Mouse (Mus musculus) stomach, embryonic 15.5 days (tissue): ENCODE measurements around the gene Mbd6. TPM values are rescaled to one million over a fixed set of nuclear protein-coding genes. Genes with fewer than 3 reads are reported as not detected.
A peak's percentile ranks its signal among the peaks of the same experiment; 100 is the strongest.

Source experiments
- ATAC-seq: fragments of 200-750 bp; cut with Nextera tagmentation; 2 replicates; pipeline ENCODE4 v1.8.0; 2017; ENCODE audit warnings: low read depth, moderate number of reproducible peaks, moderate TSS enrichment; ENCODE audit not compliant: insufficient read depth, low FRiP score
- H3K27ac ChIP-seq: fragments of 300-500 bp; sonication (generic); 2 replicates; pipeline ENCODE4 v1.5.1; 2015; ENCODE audit warnings: mild to moderate bottlenecking, inconsistent platforms
- H3K27me3 ChIP-seq: fragments of 300-500 bp; sonication (generic); replicated peaks from 2 replicates; pipeline ENCODE4 v1.6.1; 2015; ENCODE audit warnings: inconsistent platforms
- H3K36me3 ChIP-seq: fragments of 300-500 bp; sonication (generic); 2 replicates; pipeline ENCODE4 v1.6.1; 2015; ENCODE audit warnings: inconsistent platforms
- H3K4me1 ChIP-seq: fragments of 300-500 bp; sonication (generic); 2 replicates; pipeline ENCODE4 v1.6.1; 2015; ENCODE audit warnings: inconsistent platforms
- H3K4me2 ChIP-seq: fragments of 300-500 bp; sonication (generic); 2 replicates; pipeline ENCODE4 v1.6.1; 2015; ENCODE audit warnings: mild to moderate bottlenecking, inconsistent platforms
- H3K4me3 ChIP-seq: fragments of 300-500 bp; sonication (generic); replicated peaks from 2 replicates; pipeline ENCODE4 v1.5.1; 2015; ENCODE audit warnings: inconsistent platforms
- H3K9ac ChIP-seq: fragments of 300-500 bp; sonication (generic); 2 replicates; pipeline ENCODE4 v1.6.1; 2015; ENCODE audit warnings: inconsistent platforms
- H3K9me3 ChIP-seq: fragments of 300-500 bp; sonication (generic); 2 replicates; pipeline ENCODE4 v1.6.1; 2016; ENCODE audit warnings: inconsistent platforms
- WGBS: fragments of 180-500 bp; shearing (Covaris S2); methylation state at CpG from one replicate; pipeline ENCODE4 v1.1.7; 2015; 5-methylcytosine and 5-hydroxymethylcytosine counted together
- polyA plus RNA-seq: library from polyadenylated mRNA; unstranded; fragments of >200 nt; fragmentation: Nextera tagmentation; extraction: Ambion mirVana; gene quantifications from 2 replicates; pipeline ENCODE4 v1.2.1, GENCODE M21; 2015

The Mbd6 gene
- polyA plus RNA-seq, 1 experiment from 2014 or later, result 18.6 TPM

DNA sequence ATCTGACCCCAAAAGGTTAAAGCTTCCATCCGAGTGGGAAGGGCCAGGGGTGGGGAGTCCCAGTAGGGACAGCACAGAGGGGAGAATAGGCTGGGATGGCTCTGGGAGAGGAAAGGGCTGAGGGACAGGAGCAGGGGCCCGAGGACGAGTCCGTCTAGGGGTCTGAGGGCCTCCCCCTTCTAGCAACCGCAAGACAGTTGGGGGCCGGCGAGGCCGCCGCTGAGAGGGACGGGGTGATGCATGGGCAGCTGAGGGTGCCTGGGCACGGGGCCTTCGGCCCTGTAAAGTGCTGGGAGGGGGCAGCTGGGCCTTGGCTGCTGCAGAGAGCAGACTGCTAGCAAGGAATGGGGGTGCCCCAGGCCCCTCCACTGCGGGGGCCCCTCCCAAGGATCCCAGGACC is 3.2 kb downstream of the Mbd6 start:
- Histone ChIP-seq H3K36me3 (peaks cover 50% of the 10 kb centered on the region), H3K9ac (no peak overlapping the region), H3K4me1 (peaks cover 39% of the 10 kb centered on the region), H3K4me2 (0 out of 2 replicates have a peak overlapping the region, but pooled peaks have one; percentile 10), H3K9me3 (no peaks in the 10 kb centered on the region), H3K27ac (no peak overlapping the region), H3K27me3 (no peaks in the 10 kb centered on the region), H3K4me3 (no peak overlapping the region)
- ATAC-seq, result no peak
- WGBS, result 74% methylated on average over 13 of the region's 13 CpGs

DNA sequence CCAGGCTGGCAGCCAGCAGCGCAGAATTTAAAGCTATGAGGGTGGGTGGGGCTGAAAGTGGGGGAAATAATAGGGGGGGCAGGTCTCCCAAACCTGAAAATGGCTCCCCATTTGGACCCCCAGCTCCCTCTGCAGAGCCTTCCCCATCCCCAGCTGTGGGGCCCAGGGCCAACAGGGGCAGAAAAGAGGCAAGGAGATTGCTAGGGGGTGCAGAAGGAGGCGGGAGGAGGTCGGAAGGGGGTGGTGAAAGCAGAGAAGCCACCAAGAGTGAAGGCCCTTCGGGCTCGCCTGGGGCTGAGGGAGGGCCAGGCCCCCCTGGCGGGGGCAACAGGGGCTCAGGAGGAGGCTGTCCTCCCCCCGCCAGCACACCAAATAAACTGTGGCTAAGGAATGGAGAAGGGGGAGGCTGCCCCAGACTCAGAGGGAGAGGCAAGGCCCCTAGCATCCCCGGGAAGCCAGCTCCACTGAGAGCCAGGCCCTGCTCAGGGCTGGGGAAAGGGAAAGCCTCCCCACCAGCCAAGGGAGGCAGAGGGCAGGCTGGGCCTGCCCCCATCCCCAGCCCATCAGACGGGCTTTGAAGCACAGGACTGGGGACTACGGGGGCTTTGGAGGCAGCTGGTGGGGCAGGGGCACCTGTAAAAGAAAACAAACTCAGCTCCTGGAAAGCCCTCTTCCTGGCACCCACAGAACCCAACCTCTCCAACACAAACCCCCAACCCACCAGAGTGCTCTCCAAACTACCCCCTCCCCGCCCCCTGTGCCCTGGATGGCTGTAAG is 3.9 kb downstream of the Mbd6 start:
- H3K9me3 ChIP-seq, result no peaks in the 10 kb centered on the region
- H3K36me3 ChIP-seq, result peaks cover 50% of the 10 kb centered on the region
- no peak for ATAC-seq
- no peak overlapping the region for H3K4me2 ChIP-seq
- peaks cover 39% of the 10 kb centered on the region for H3K4me1 ChIP-seq
- no peak overlapping the region for H3K9ac ChIP-seq
- WGBS, result 72% methylated on average over 11 of the region's 11 CpGs
- no peak overlapping the region; the same call in 1 of the 2 replicates for H3K27ac ChIP-seq
- no peak overlapping the region for H3K4me3 ChIP-seq
- H3K27me3 ChIP-seq, result no peaks in the 10 kb centered on the region

GRCm38 (mm10) chr10:127284105-127284622 is 4.7 kb downstream of the Mbd6 start:
- no peaks in the 10 kb centered on the region for H3K9me3 ChIP-seq
- no peaks in the 10 kb centered on the region for H3K27me3 ChIP-seq
- H3K27ac ChIP-seq, result no peak overlapping the region
- ATAC-seq, result no peak
- H3K9ac ChIP-seq, result no peak overlapping the region
- no peak overlapping the region for H3K4me2 ChIP-seq
- H3K4me3 ChIP-seq, result no peak overlapping the region
- peaks cover 35% of the 10 kb centered on the region for H3K4me1 ChIP-seq
- peaks cover 56% of the 10 kb centered on the region for H3K36me3 ChIP-seq
- WGBS, result 91% methylated on average over 7 of the region's 7 CpGs

GRCm38 (mm10) chr10:127282620-127283215 is 6.1 kb downstream of the Mbd6 start:
- Histone ChIP-seq H3K4me2 (no peak overlapping the region), H3K4me3 (no peak overlapping the region), H3K9me3 (no peaks in the 10 kb centered on the region), H3K27ac (no peak overlapping the region), H3K27me3 (no peaks in the 10 kb centered on the region), H3K4me1 (peaks cover 33% of the 10 kb centered on the region), H3K36me3 (peaks cover 68% of the 10 kb centered on the region), H3K9ac (no peak overlapping the region)
- peak; percentile 5; the same call in 1 of the 2 replicates for ATAC-seq
- 74% methylated on average over 13 of the region's 13 CpGs for whole genome bisulfite sequencing

DNA sequence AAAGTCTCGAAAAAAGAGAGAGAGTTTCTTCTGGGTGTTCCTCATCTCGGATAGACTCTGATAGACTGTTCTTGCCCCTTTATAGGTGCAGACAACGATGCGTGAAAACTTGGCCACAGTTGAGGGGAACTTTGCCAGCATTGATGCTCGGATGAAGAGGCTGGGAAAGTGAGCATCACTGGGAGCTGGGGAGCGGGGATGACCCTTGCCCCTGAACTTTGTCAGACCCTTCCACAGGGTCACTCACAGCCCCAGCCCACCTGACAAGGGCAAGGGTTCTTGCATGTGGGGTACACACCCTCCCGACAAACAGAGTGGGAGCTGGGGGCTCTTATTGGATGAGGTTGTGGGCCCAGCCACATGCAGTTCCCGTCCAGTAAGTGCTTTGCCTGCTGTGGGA is 7.5 kb downstream of the Mbd6 start:
- Histone ChIP-seq H3K9ac (no peak overlapping the region), H3K4me2 (no peak overlapping the region), H3K9me3 (no peaks in the 10 kb centered on the region), H3K27me3 (no peaks in the 10 kb centered on the region), H3K27ac (no peak overlapping the region), H3K36me3 (peaks cover 79% of the 10 kb centered on the region), H3K4me1 (peaks cover 19% of the 10 kb centered on the region), H3K4me3 (no peak overlapping the region)
- no peak for ATAC-seq
- 87% methylated on average over 8 of the region's 8 CpGs for WGBS

- H3K27ac ChIP-seq, result no peak overlapping the region
- no peaks in the 10 kb centered on the region for H3K9me3 ChIP-seq
- peaks cover 81% of the 10 kb centered on the region for H3K36me3 ChIP-seq
- no peak overlapping the region for H3K4me2 ChIP-seq
- H3K27me3 ChIP-seq, result no peaks in the 10 kb centered on the region
- peaks cover 4% of the 10 kb centered on the region; the same call in 1 of the 2 replicates for H3K4me1 ChIP-seq
- WGBS, result 95% methylated on average over 2 of the region's 2 CpGs
- no peak overlapping the region for H3K9ac ChIP-seq
- H3K4me3 ChIP-seq, result no peak overlapping the region
- ATAC-seq, result no peak
These were observed 9.1 kb downstream of the Mbd6 start for GRCm38 (mm10) chr10:127279730-127280129.

DNA sequence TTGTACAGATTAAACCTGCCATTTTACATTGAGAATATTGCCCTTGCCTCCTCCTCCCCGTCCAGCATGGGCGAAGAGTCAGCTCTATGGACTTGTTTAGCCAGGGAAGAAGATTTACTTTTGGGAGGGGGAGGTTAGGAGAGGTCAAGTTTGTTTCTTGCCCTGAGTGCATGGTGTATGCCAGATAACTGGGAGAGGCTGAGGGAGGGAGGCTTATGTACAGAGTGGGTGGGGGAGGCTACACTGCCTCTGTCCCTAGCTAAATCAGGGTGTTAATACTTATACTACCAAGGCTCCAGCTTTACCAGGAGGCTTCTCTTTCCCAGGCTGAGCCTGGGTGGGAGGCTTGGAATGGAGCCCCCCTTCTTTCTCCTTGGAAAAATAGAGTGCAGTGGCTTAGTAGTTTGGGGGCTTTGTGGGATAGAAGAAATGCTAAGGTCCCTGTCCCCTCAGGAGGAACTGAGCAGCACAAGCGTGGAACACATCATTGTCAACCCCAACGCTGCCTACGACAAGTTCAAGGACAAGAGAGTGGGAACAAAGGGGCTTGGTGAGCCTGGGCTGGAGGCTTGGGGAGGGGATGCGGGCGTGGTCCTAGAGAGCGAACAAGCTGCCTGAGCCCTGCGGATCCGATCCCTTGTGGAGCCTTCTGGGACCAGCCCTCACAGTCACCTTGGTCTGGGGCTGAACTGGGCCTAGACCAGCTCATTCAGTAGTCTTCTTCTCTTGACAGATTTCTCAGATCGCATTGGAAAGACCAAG is 14.4 kb downstream of the Mbd6 start:
- Histone ChIP-seq H3K27me3 (no peaks in the 10 kb centered on the region), H3K4me3 (no peak overlapping the region), H3K9ac (no peak overlapping the region), H3K4me2 (no peak overlapping the region), H3K9me3 (no peaks in the 10 kb centered on the region), H3K4me1 (peaks cover 4% of the 10 kb centered on the region), H3K36me3 (peaks cover 56% of the 10 kb centered on the region), H3K27ac (no peak overlapping the region)
- ATAC-seq, result peak; percentile 84
- WGBS, result 59% methylated on average over 11 of the region's 11 CpGs

DNA sequence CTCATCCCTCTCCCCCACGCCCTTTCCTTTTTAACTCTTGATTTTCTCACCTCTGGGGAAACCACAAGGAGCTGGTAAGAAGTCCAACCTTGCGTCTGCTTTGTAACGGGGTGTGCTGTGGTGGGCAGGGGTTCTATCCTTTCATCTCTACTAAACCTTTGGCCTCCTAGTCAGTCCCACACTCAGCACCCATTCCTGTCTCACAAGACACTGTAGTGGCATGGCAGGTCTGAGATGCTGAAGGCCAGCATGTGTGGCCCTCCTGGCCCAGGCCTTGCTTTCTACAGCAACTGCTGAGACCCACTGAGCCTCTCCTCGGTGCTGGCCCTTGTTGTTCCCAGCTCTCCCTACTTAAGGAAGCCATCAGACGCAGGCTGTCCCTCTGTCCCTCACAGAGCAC is 16.4 kb downstream of the Mbd6 start:
- Histone ChIP-seq H3K9ac (no peak overlapping the region), H3K9me3 (no peaks in the 10 kb centered on the region), H3K4me3 (no peak overlapping the region), H3K27ac (no peak overlapping the region), H3K36me3 (peaks cover 50% of the 10 kb centered on the region), H3K4me1 (peaks cover 9% of the 10 kb centered on the region), H3K4me2 (no peak overlapping the region), H3K27me3 (no peaks in the 10 kb centered on the region)
- 87% methylated on average over 5 of the region's 5 CpGs for WGBS
- no peak for ATAC-seq

GRCm38 (mm10) chr10:127269884-127270283 is 18.9 kb downstream of the Mbd6 start:
- WGBS, result 81% methylated on average over 4 of the region's 4 CpGs
- no peak overlapping the region for H3K4me2 ChIP-seq
- ATAC-seq, result no peak
- no peak overlapping the region for H3K4me3 ChIP-seq
- H3K9ac ChIP-seq, result no peak overlapping the region
- H3K4me1 ChIP-seq, result peaks cover 15% of the 10 kb centered on the region
- peaks cover 27% of the 10 kb centered on the region; the same call in 1 of the 2 replicates for H3K36me3 ChIP-seq
- H3K27ac ChIP-seq, result no peak overlapping the region
- no peaks in the 10 kb centered on the region for H3K9me3 ChIP-seq
- no peaks in the 10 kb centered on the region for H3K27me3 ChIP-seq

DNA sequence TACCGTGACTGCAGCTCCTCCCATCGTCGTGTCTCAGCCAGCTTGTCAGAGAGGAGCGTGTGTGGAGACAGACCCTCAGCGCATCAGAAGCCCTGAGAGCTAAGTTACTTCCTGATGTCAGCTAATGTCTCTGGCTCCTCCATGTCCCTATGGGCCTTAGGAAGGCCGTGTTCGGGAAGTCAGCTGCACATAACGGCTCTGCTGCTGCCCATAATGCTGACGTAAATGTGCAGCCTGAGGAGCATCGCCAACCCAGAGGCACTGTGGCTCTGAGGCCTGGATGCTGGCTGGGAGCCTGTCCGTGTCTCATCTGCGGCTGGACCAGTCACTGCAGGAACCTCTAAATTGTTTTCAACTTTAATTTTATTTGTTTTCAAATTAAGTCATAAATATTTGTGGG is 19.8 kb downstream of the Mbd6 start:
- no peak overlapping the region for H3K27ac ChIP-seq
- peaks cover 14% of the 10 kb centered on the region for H3K4me1 ChIP-seq
- H3K4me3 ChIP-seq, result no peak overlapping the region
- no peak overlapping the region for H3K9ac ChIP-seq
- H3K9me3 ChIP-seq, result no peaks in the 10 kb centered on the region
- 0 out of 2 replicates have a peak, but pooled peaks cover 6% of the 10 kb centered on the region for H3K27me3 ChIP-seq
- H3K4me2 ChIP-seq, result no peak overlapping the region
- 83% methylated on average over 12 of the region's 12 CpGs for WGBS
- H3K36me3 ChIP-seq, result peaks cover 20% of the 10 kb centered on the region; the same call in 1 of the 2 replicates
- no peak for ATAC-seq

DNA sequence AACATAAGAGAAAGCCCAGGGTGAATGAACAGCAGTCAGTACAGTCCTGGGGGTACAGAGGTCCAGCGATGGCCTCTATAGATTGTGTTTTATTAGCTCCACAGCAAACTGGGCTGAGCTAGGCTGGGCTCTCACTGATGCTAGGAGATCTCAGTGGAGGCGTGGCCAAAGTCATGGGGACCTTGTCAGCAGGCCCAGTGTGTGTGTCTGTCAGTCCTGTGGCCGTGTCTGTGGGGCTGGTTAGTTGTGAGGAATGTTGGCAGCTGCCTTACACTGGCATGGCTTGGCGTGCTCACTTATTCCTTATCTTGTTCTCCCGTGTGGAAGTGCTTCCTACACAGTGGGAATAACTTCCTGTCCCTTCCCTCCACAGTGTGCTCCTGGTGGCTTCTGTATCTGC is 20.4 kb downstream of the Mbd6 start:
- no peak for ATAC-seq
- no peak overlapping the region for H3K4me2 ChIP-seq
- no peak overlapping the region for H3K4me3 ChIP-seq
- H3K9ac ChIP-seq, result no peak overlapping the region
- H3K27me3 ChIP-seq, result 0 out of 2 replicates have a peak, but pooled peaks cover 9% of the 10 kb centered on the region
- peaks cover 11% of the 10 kb centered on the region for H3K4me1 ChIP-seq
- H3K27ac ChIP-seq, result no peak overlapping the region
- no peaks in the 10 kb centered on the region for H3K9me3 ChIP-seq
- peaks cover 20% of the 10 kb centered on the region; the same call in 1 of the 2 replicates for H3K36me3 ChIP-seq
- 75% methylated on average over 5 of the region's 5 CpGs for WGBS
